Mouse (Mus musculus) neural tube, embryonic 15.5 days (tissue): ENCODE results near the gene Dnajc10. TPM values are rescaled to one million over a fixed set of nuclear protein-coding genes. Genes with fewer than 3 reads are reported as not detected.

ENCODE experiments used
- polyA plus RNA-seq: library from polyadenylated mRNA; unstranded; fragments of >200 nt; fragmentation: Nextera tagmentation; extraction: Ambion mirVana; gene quantifications from 2 replicates; pipeline ENCODE4 v1.2.1, GENCODE M21; 2015

Gene Dnajc10
- polyA plus RNA-seq, 1 experiment from 2014 or later: 60.1 TPM

Other genes with a start within 250 kb of the Dnajc10 start
- gene Pde1a, start 186.0 kb upstream of the Dnajc10 start, polyA plus RNA-seq: 12.0 and 17.1 TPM in 2 replicates
- gene Prdx6b, start 23.0 kb upstream of the Dnajc10 start, polyA plus RNA-seq: not detected in 2 replicates
- gene Frzb, start 132.2 kb downstream of the Dnajc10 start, polyA plus RNA-seq: 40.3 and 44.0 TPM in 2 replicates